In genomic region chr16:32551346-32551747, GRCm38 (mm10) we compare ENCODE assay signal across 11 mouse cellular contexts. TPM values are rescaled to one million over a fixed set of nuclear protein-coding genes. Genes with fewer than 3 reads are reported as not detected.
DNase-seq lines count a peak whose midpoint lies in the region; ATAC-seq and TF ChIP-seq lines count a peak whose summit lies in the region.
"Had no signal": no experiment of that assay in that cellular context is flagged by ENCODE, and none has a peak within 500 bp of the region (broad histone marks: within the 10 kb centered on the region; RNA-seq: fewer than 3 reads in every experiment).

No protein-coding gene starts in this region.

- H3K27ac ChIP-seq in hindbrain, embryonic 10.5 days: no peak overlapping the region
- H3K27ac ChIP-seq in hindbrain, embryonic 16.5 days (ENCODE audit: low read depth, low read length): no peak overlapping the region
- no peak overlapping the region for H3K27ac ChIP-seq in embryonic facial prominence, embryonic 11.5 days (replicated peaks; ENCODE audit: low read depth, low read length)
- H3K27ac ChIP-seq in kidney, embryonic 14.5 days (ENCODE audit: low read depth, low read length): no peak overlapping the region
- no peak overlapping the region for H3K27ac ChIP-seq in forebrain, embryonic 12.5 days
- no peak overlapping the region for H3K27ac ChIP-seq in left cerebral cortex, adult 2 months
- H3K27ac ChIP-seq: limb, embryonic 12.5 days had no signal

- H3K36me3 ChIP-seq in hindbrain, embryonic 10.5 days: no peaks in the 10 kb centered on the region
- H3K36me3 ChIP-seq in hindbrain, embryonic 16.5 days (ENCODE audit: control insufficient read depth, insufficient read depth, low read length): no peaks in the 10 kb centered on the region
- no peaks in the 10 kb centered on the region for H3K36me3 ChIP-seq in embryonic facial prominence, embryonic 11.5 days (replicated peaks; ENCODE audit: control insufficient read depth, insufficient read depth, low read depth, low read length)
- no peaks in the 10 kb centered on the region for H3K36me3 ChIP-seq in kidney, embryonic 14.5 days (ENCODE audit: control insufficient read depth, insufficient read depth, low read length)
- H3K36me3 ChIP-seq in forebrain, embryonic 12.5 days (replicated peaks): no peaks in the 10 kb centered on the region
- H3K36me3 ChIP-seq: limb, embryonic 12.5 days had no signal

- H3K4me2 ChIP-seq in hindbrain, embryonic 16.5 days (ENCODE audit: low read length): no peak overlapping the region
- H3K4me2 ChIP-seq in embryonic facial prominence, embryonic 11.5 days (ENCODE audit: low read depth, low read length): no peak overlapping the region
- no peak overlapping the region for H3K4me2 ChIP-seq in kidney, embryonic 14.5 days (replicated peaks; ENCODE audit: low read depth, low read length)
- no peak overlapping the region for H3K4me2 ChIP-seq in forebrain, embryonic 12.5 days
- H3K4me2 ChIP-seq: limb, embryonic 12.5 days had no signal

- peak; percentile 8 for DNase-seq in hindbrain, embryonic 10.5 days (ENCODE audit: low spot score)
- peak; percentile 18 for DNase-seq in embryonic facial prominence, embryonic 11.5 days (ENCODE audit: low spot score)
- peak; percentile 42 for DNase-seq in mesoderm, embryonic 11.5 days (ENCODE audit: low read depth, low spot score)
- no peak for DNase-seq in left cerebral cortex, adult 2 months (ENCODE audit: extremely low spot score in 1 of 2, low spot score in 2 of 2)
- DNase-seq in thymus, postnatal 10 days (ENCODE audit: low spot score in 2 of 2): no peak

- 51% methylated on average over 2 of the region's 2 CpGs for WGBS in hindbrain, embryonic 10.5 days
- 51% methylated on average over 2 of the region's 2 CpGs for WGBS in hindbrain, embryonic 16.5 days
- WGBS in embryonic facial prominence, embryonic 11.5 days: 40% methylated on average over 2 of the region's 2 CpGs
- whole genome bisulfite sequencing in kidney, embryonic 14.5 days: 61% methylated on average over 2 of the region's 2 CpGs
- WGBS in forebrain, embryonic 12.5 days: 81% methylated on average over 2 of the region's 2 CpGs

- no peak for ATAC-seq in hindbrain, embryonic 16.5 days
- no peak for ATAC-seq in embryonic facial prominence, embryonic 11.5 days (replicated peaks; ENCODE audit: insufficient number of reproducible peaks, low FRiP score, low TSS enrichment, low read depth)
- peak; percentile 55; the same call in 1 of the 2 replicates for ATAC-seq in kidney, embryonic 14.5 days (ENCODE audit: low FRiP score, low TSS enrichment)
- ATAC-seq in forebrain, embryonic 12.5 days (ENCODE audit: low FRiP score): no peak

- H3K9ac ChIP-seq in hindbrain, embryonic 16.5 days (ENCODE audit: low read depth, low read length): no peak overlapping the region
- H3K9ac ChIP-seq in embryonic facial prominence, embryonic 11.5 days (replicated peaks; ENCODE audit: low read length): no peak overlapping the region
- no peak overlapping the region for H3K9ac ChIP-seq in kidney, embryonic 14.5 days (ENCODE audit: low read depth, low read length)
- H3K9ac ChIP-seq in forebrain, embryonic 12.5 days: no peak overlapping the region
- H3K9ac ChIP-seq: limb, embryonic 12.5 days had no signal

- H3K9me3 ChIP-seq in hindbrain, embryonic 10.5 days: 0 out of 2 replicates have a peak, but pooled peaks cover 4% of the 10 kb centered on the region
- H3K9me3 ChIP-seq in hindbrain, embryonic 16.5 days (ENCODE audit: control insufficient read depth, low read length): no peaks in the 10 kb centered on the region
- H3K9me3 ChIP-seq in embryonic facial prominence, embryonic 11.5 days (replicated peaks; ENCODE audit: control insufficient read depth, low read length): no peaks in the 10 kb centered on the region
- peaks cover 4% of the 10 kb centered on the region; the same call in 1 of the 2 replicates for H3K9me3 ChIP-seq in kidney, embryonic 14.5 days (ENCODE audit: control insufficient read depth, low read length)
- 0 out of 2 replicates have a peak, but pooled peaks cover 2% of the 10 kb centered on the region for H3K9me3 ChIP-seq in forebrain, embryonic 12.5 days

- no peaks in the 10 kb centered on the region; the same call in 1 of the 2 replicates for H3K4me1 ChIP-seq in hindbrain, embryonic 10.5 days (replicated peaks)
- no peaks in the 10 kb centered on the region for H3K4me1 ChIP-seq in hindbrain, embryonic 16.5 days (ENCODE audit: control insufficient read depth, insufficient read depth, low read depth, low read length)
- H3K4me1 ChIP-seq in embryonic facial prominence, embryonic 11.5 days (ENCODE audit: control insufficient read depth, insufficient read depth, low read length): no peaks in the 10 kb centered on the region
- H3K4me1 ChIP-seq in kidney, embryonic 14.5 days (ENCODE audit: control insufficient read depth, insufficient read depth, low read length): no peaks in the 10 kb centered on the region
- no peaks in the 10 kb centered on the region for H3K4me1 ChIP-seq in forebrain, embryonic 12.5 days
- H3K4me1 ChIP-seq: limb, embryonic 12.5 days had no signal

- no peak for TF ChIP-seq CTCF in left cerebral cortex, adult 2 months (IDR thresholded peaks at IDR 0.05)

- intact Hi-C loops in left cerebral cortex, adult 2 months (cut with DNase I): no loop called here

- H3K27me3 ChIP-seq in hindbrain, embryonic 10.5 days (ENCODE audit: insufficient read depth, poor library complexity, severe bottlenecking): no peaks in the 10 kb centered on the region
- no peaks in the 10 kb centered on the region for H3K27me3 ChIP-seq in hindbrain, embryonic 16.5 days (replicated peaks; ENCODE audit: control insufficient read depth, insufficient read depth, low read length)
- no peaks in the 10 kb centered on the region for H3K27me3 ChIP-seq in embryonic facial prominence, embryonic 11.5 days (ENCODE audit: control insufficient read depth, insufficient read depth, low read length)
- H3K27me3 ChIP-seq in kidney, embryonic 14.5 days (ENCODE audit: control insufficient read depth, insufficient read depth, low read length): no peaks in the 10 kb centered on the region
- H3K27me3 ChIP-seq in forebrain, embryonic 12.5 days: no peaks in the 10 kb centered on the region
- H3K27me3 ChIP-seq: CH12.LX had no signal

- no peak overlapping the region for H3K4me3 ChIP-seq in hindbrain, embryonic 10.5 days
- H3K4me3 ChIP-seq in hindbrain, embryonic 16.5 days (ENCODE audit: low read length): no peak overlapping the region
- no peak overlapping the region for H3K4me3 ChIP-seq in embryonic facial prominence, embryonic 11.5 days (ENCODE audit: low read depth, low read length)
- H3K4me3 ChIP-seq in kidney, embryonic 14.5 days (ENCODE audit: low read length): no peak overlapping the region
- no peak overlapping the region for H3K4me3 ChIP-seq in forebrain, embryonic 12.5 days (replicated peaks)
- H3K4me3 ChIP-seq in left cerebral cortex, adult 2 months: no peak overlapping the region
- H3K4me3 ChIP-seq: limb, embryonic 12.5 days had no signal

RNA-seq across cellular contexts. Expression of gene Zdhhc19, which starts 55.3 kb away (rescaled TPM):
- not detected in 2 replicates for polyA plus RNA-seq in hindbrain, embryonic 10.5 days (2016; fragmentation: Nextera tagmentation; extraction: Ambion mirVana)
- not detected in 2 replicates for polyA plus RNA-seq in hindbrain, embryonic 16.5 days (2015; fragmentation: Nextera tagmentation; extraction: Ambion mirVana)
- polyA plus RNA-seq in embryonic facial prominence, embryonic 11.5 days (2014; fragmentation: Nextera tagmentation; extraction: Ambion mirVana): not detected in 2 replicates
- polyA plus RNA-seq in kidney, embryonic 14.5 days (2014; fragmentation: Nextera tagmentation; extraction: Ambion mirVana): not detected in 2 replicates
- not detected in 2 replicates for polyA plus RNA-seq in forebrain, embryonic 12.5 days (2016; fragmentation: Nextera tagmentation; extraction: Ambion mirVana)
- not detected for total RNA-seq in left cerebral cortex, adult 2 months (2021)
- total RNA-seq: CH12.LX; heart, postnatal 14 days had no signal
- polyA plus RNA-seq: limb, embryonic 12.5 days had no signal

RNA-seq across cellular contexts. Expression of gene Tfrc, which starts 57.4 kb away (rescaled TPM):
- 42.5 and 69.9 TPM in 2 replicates for polyA plus RNA-seq in hindbrain, embryonic 10.5 days (2016; fragmentation: Nextera tagmentation; extraction: Ambion mirVana)
- 26.3 and 36.5 TPM in 2 replicates for polyA plus RNA-seq in hindbrain, embryonic 16.5 days (2015; fragmentation: Nextera tagmentation; extraction: Ambion mirVana)
- polyA plus RNA-seq in embryonic facial prominence, embryonic 11.5 days (2014; fragmentation: Nextera tagmentation; extraction: Ambion mirVana): 57.9 and 63.2 TPM in 2 replicates
- polyA plus RNA-seq in kidney, embryonic 14.5 days (2014; fragmentation: Nextera tagmentation; extraction: Ambion mirVana): 38.1 and 62.0 TPM in 2 replicates
- 59.2 and 65.4 TPM in 2 replicates for polyA plus RNA-seq in forebrain, embryonic 12.5 days (2016; fragmentation: Nextera tagmentation; extraction: Ambion mirVana)
- 10 to 100 TPM; 68.3 to 85.0 TPM for total RNA-seq in left cerebral cortex, adult 2 months (2021)

Comparison
In these comparisons a context has a peak if more than half of its experiments do, and no peak if none do; other contexts are left out.
1. DNase-seq: peak in hindbrain, embryonic 10.5 days (single experiment), embryonic facial prominence, embryonic 11.5 days (single experiment) and mesoderm, embryonic 11.5 days (single experiment); none in left cerebral cortex, adult 2 months (0 of 2) and thymus, postnatal 10 days (0 of 2).